19 mouse cellular contexts compared by ENCODE assay signal in genomic region chr2:167233771-167234170, GRCm38 (mm10). TPM values are rescaled to one million over a fixed set of nuclear protein-coding genes. Genes with fewer than 3 reads are reported as not detected.
DNase-seq lines count a peak whose midpoint lies in the region; ATAC-seq and TF ChIP-seq lines count a peak whose summit lies in the region.
"Had no signal": no experiment of that assay in that cellular context is flagged by ENCODE, and none has a peak within 500 bp of the region (broad histone marks: within the 10 kb centered on the region; RNA-seq: fewer than 3 reads in every experiment).

No protein-coding gene starts in this region.

- 18% methylated on average over 14 of the region's 14 CpGs for WGBS in kidney, postnatal 0 days
- WGBS in kidney, adult 2 months: 56% methylated on average over 14 of the region's 14 CpGs
- WGBS in embryonic facial prominence, embryonic 12.5 days: 32% methylated on average over 14 of the region's 14 CpGs
- WGBS in limb, embryonic 13.5 days: 10% methylated on average over 14 of the region's 14 CpGs
- WGBS in hindbrain, embryonic 14.5 days: 70% methylated on average over 14 of the region's 14 CpGs

- DNase-seq in gastrocnemius, adult 2 months: no peak
- no peak for DNase-seq in gastrocnemius, postnatal 4 days (ENCODE audit: low spot score in 2 of 2)
- DNase-seq in kidney, postnatal 0 days (ENCODE audit: low spot score): peak; percentile 49
- DNase-seq in kidney, adult 2 months: no peak
- no peak for DNase-seq in left cerebral cortex, adult 8-10 months (ENCODE audit: low spot score in 2 of 2)
- no peak for DNase-seq in hindbrain, embryonic 14.5 days (ENCODE audit: low spot score)
- DNase-seq: adrenal gland, postnatal 14 days; cerebellum, adult 2 months; gastrocnemius, postnatal 25 days; kidney, postnatal 14 days; left cerebral cortex, postnatal 4 days had no signal

- H3K9me3 ChIP-seq in kidney, postnatal 0 days (replicated peaks; ENCODE audit: low read length): no peaks in the 10 kb centered on the region
- no peaks in the 10 kb centered on the region for H3K9me3 ChIP-seq in embryonic facial prominence, embryonic 12.5 days
- no peaks in the 10 kb centered on the region for H3K9me3 ChIP-seq in limb, embryonic 13.5 days
- no peaks in the 10 kb centered on the region for H3K9me3 ChIP-seq in hindbrain, embryonic 14.5 days (ENCODE audit: control insufficient read depth, low read length)
- H3K9me3 ChIP-seq: heart, embryonic 15.5 days; hindbrain, embryonic 10.5 days; liver, embryonic 15.5 days; neural tube, embryonic 12.5 days had no signal

- H3K36me3 ChIP-seq in kidney, postnatal 0 days (ENCODE audit: insufficient read depth, low read length): no peaks in the 10 kb centered on the region
- H3K36me3 ChIP-seq in kidney, adult 2 months (ENCODE audit: control insufficient read depth, insufficient read depth, low read length): no peaks in the 10 kb centered on the region
- H3K36me3 ChIP-seq in embryonic facial prominence, embryonic 12.5 days: no peaks in the 10 kb centered on the region
- H3K36me3 ChIP-seq in limb, embryonic 13.5 days: no peaks in the 10 kb centered on the region
- no peaks in the 10 kb centered on the region for H3K36me3 ChIP-seq in hindbrain, embryonic 14.5 days (replicated peaks; ENCODE audit: control insufficient read depth, insufficient read depth)
- H3K36me3 ChIP-seq: heart, embryonic 15.5 days; hindbrain, embryonic 10.5 days; liver, embryonic 15.5 days; neural tube, embryonic 12.5 days had no signal

- TF ChIP-seq CTCF in gastrocnemius, adult 2 months (IDR thresholded peaks at IDR 0.05): no peak
- TF ChIP-seq CTCF in kidney, postnatal 0 days (IDR thresholded peaks at IDR 0.05; ENCODE audit: low read depth): no peak
- no peak for TF ChIP-seq CTCF in kidney, adult 2 months (conservative IDR thresholded peaks at IDR 0.05; ENCODE audit: insufficient read depth, insufficient read length, low read depth, low read length)

- peak overlapping the region; percentile 76 for H3K27ac ChIP-seq in gastrocnemius, adult 2 months
- H3K27ac ChIP-seq in kidney, postnatal 0 days: no peak overlapping the region
- no peak overlapping the region for H3K27ac ChIP-seq in kidney, adult 2 months (ENCODE audit: insufficient read depth, low read depth, low read length)
- 0 out of 2 replicates have a peak overlapping the region, but pooled peaks have one; percentile 61 for H3K27ac ChIP-seq in embryonic facial prominence, embryonic 12.5 days
- H3K27ac ChIP-seq in limb, embryonic 13.5 days: peak overlapping the region; percentile 28; the same call in 1 of the 2 replicates
- no peak overlapping the region for H3K27ac ChIP-seq in hindbrain, embryonic 14.5 days
- H3K27ac ChIP-seq: hindbrain, embryonic 10.5 days; liver, embryonic 15.5 days; neural tube, embryonic 12.5 days had no signal

- TF ChIP-seq POLR2A in kidney, adult 2 months (IDR thresholded peaks at IDR 0.05; ENCODE audit: low read depth, low read length): no peak

- no peak overlapping the region for H3K4me3 ChIP-seq in gastrocnemius, adult 2 months
- H3K4me3 ChIP-seq in kidney, postnatal 0 days (replicated peaks; ENCODE audit: low read depth, low read length): no peak overlapping the region
- no peak overlapping the region for H3K4me3 ChIP-seq in kidney, adult 2 months (ENCODE audit: insufficient read depth, low read depth, low read length)
- no peak overlapping the region for H3K4me3 ChIP-seq in embryonic facial prominence, embryonic 12.5 days
- no peak overlapping the region for H3K4me3 ChIP-seq in limb, embryonic 13.5 days
- no peak overlapping the region for H3K4me3 ChIP-seq in hindbrain, embryonic 14.5 days (replicated peaks; ENCODE audit: low read length)
- H3K4me3 ChIP-seq: heart, embryonic 15.5 days; hindbrain, embryonic 10.5 days; liver, embryonic 15.5 days; neural tube, embryonic 12.5 days had no signal

- H3K4me1 ChIP-seq in kidney, postnatal 0 days (replicated peaks; ENCODE audit: insufficient read depth, low read length): peaks cover 5% of the 10 kb centered on the region; the same call in 1 of the 2 replicates
- H3K4me1 ChIP-seq in kidney, adult 2 months (ENCODE audit: control insufficient read depth, insufficient read depth, low read length): peaks cover 4% of the 10 kb centered on the region; the same call in 1 of the 2 replicates
- peaks cover 33% of the 10 kb centered on the region for H3K4me1 ChIP-seq in embryonic facial prominence, embryonic 12.5 days
- H3K4me1 ChIP-seq in limb, embryonic 13.5 days: peaks cover 43% of the 10 kb centered on the region
- no peaks in the 10 kb centered on the region for H3K4me1 ChIP-seq in hindbrain, embryonic 14.5 days (replicated peaks; ENCODE audit: control insufficient read depth, insufficient read depth, low read length)
- H3K4me1 ChIP-seq: liver, embryonic 15.5 days; neural tube, embryonic 12.5 days had no signal

- H3K4me2 ChIP-seq in kidney, postnatal 0 days (ENCODE audit: low read length): no peak overlapping the region
- peak overlapping the region; percentile 33 for H3K4me2 ChIP-seq in embryonic facial prominence, embryonic 12.5 days (replicated peaks)
- peak overlapping the region; percentile 46 for H3K4me2 ChIP-seq in limb, embryonic 13.5 days (replicated peaks)
- no peak overlapping the region for H3K4me2 ChIP-seq in hindbrain, embryonic 14.5 days (replicated peaks)
- H3K4me2 ChIP-seq: heart, embryonic 15.5 days; liver, embryonic 15.5 days; neural tube, embryonic 12.5 days had no signal

- H3K27me3 ChIP-seq in kidney, postnatal 0 days (ENCODE audit: insufficient read depth, low read length): peaks cover 3% of the 10 kb centered on the region; the same call in 1 of the 2 replicates
- no peaks in the 10 kb centered on the region for H3K27me3 ChIP-seq in kidney, adult 2 months (replicated peaks; ENCODE audit: control insufficient read depth, insufficient read depth, low read length)
- H3K27me3 ChIP-seq in embryonic facial prominence, embryonic 12.5 days: peaks cover 4% of the 10 kb centered on the region; the same call in 1 of the 2 replicates
- peaks cover 5% of the 10 kb centered on the region; the same call in 1 of the 2 replicates for H3K27me3 ChIP-seq in limb, embryonic 13.5 days
- 0 out of 2 replicates have a peak, but pooled peaks cover 5% of the 10 kb centered on the region for H3K27me3 ChIP-seq in hindbrain, embryonic 14.5 days (ENCODE audit: control insufficient read depth, insufficient read depth, low read length)
- H3K27me3 ChIP-seq: neural tube, embryonic 12.5 days had no signal

- ATAC-seq in kidney, postnatal 0 days (replicated peaks; ENCODE audit: low FRiP score, low read depth): no peak
- no peak for ATAC-seq in embryonic facial prominence, embryonic 12.5 days (ENCODE audit: insufficient number of reproducible peaks, insufficient read depth, low FRiP score, low TSS enrichment)
- no peak for ATAC-seq in limb, embryonic 13.5 days (ENCODE audit: low FRiP score, low read depth)
- no peak for ATAC-seq in hindbrain, embryonic 14.5 days (ENCODE audit: low FRiP score)

- H3K9ac ChIP-seq in kidney, postnatal 0 days (ENCODE audit: low read depth, low read length): no peak overlapping the region
- H3K9ac ChIP-seq in embryonic facial prominence, embryonic 12.5 days: no peak overlapping the region
- peak overlapping the region; percentile 45 for H3K9ac ChIP-seq in limb, embryonic 13.5 days
- no peak overlapping the region for H3K9ac ChIP-seq in hindbrain, embryonic 14.5 days
- H3K9ac ChIP-seq: heart, embryonic 15.5 days; liver, embryonic 15.5 days; neural tube, embryonic 12.5 days had no signal

- intact Hi-C loops in gastrocnemius, adult 2 months (cut with DNase I): no loop called here

RNA-seq across cellular contexts. Expression of gene Ptgis, which starts 6.6 kb away (rescaled TPM):
- total RNA-seq in gastrocnemius, adult 2 months (2021): 1 to 10 TPM; 1.7 to 5.2 TPM
- total RNA-seq in gastrocnemius, postnatal 4 days (2021): 10 to 100 TPM; 26.8 to 27.1 TPM
- polyA plus RNA-seq in kidney, postnatal 0 days (2015; fragmentation: Nextera tagmentation; extraction: Ambion mirVana): 17.7 and 18.7 TPM in 2 replicates
- polyA plus RNA-seq in kidney, adult 2 months (2012; rRNA removed): 8.3 and 11.2 TPM in 2 replicates
- 17.7 and 19.1 TPM in 2 replicates for polyA plus RNA-seq in embryonic facial prominence, embryonic 12.5 days (2016; fragmentation: Nextera tagmentation; extraction: Ambion mirVana)
- polyA plus RNA-seq in limb, embryonic 13.5 days (2015; fragmentation: Nextera tagmentation; extraction: Ambion mirVana): 27.2 and 30.5 TPM in 2 replicates
- 1 to 10 TPM; 1.3 to 2.6 (median 2.1) TPM for total RNA-seq in left cerebral cortex, adult 8-10 months (2022)
- 3.8 and 4.9 TPM in 2 replicates for polyA plus RNA-seq in hindbrain, embryonic 14.5 days (2014; fragmentation: Nextera tagmentation; extraction: Ambion mirVana)
- total RNA-seq: common myeloid progenitor, adult 5-6 weeks; megakaryocyte-erythroid progenitor cell, adult 5-6 weeks had no signal

RNA-seq across cellular contexts. Expression of gene Kcnb1, which starts 43.8 kb away (rescaled TPM):
- 10 to 100 TPM; 16.1 to 20.7 TPM for total RNA-seq in gastrocnemius, adult 2 months (2021)
- total RNA-seq in gastrocnemius, postnatal 4 days (2021): 10 to 100 TPM; 38.0 to 42.7 TPM
- 1.3 and 1.4 TPM in 2 replicates for polyA plus RNA-seq in kidney, postnatal 0 days (2015; fragmentation: Nextera tagmentation; extraction: Ambion mirVana)
- polyA plus RNA-seq in kidney, adult 2 months (2012; rRNA removed): 2.9 and 4.0 TPM in 2 replicates
- polyA plus RNA-seq in embryonic facial prominence, embryonic 12.5 days (2016; fragmentation: Nextera tagmentation; extraction: Ambion mirVana): 0.93 and 1.3 TPM in 2 replicates
- polyA plus RNA-seq in limb, embryonic 13.5 days (2015; fragmentation: Nextera tagmentation; extraction: Ambion mirVana): 0.84 and 1.0 TPM in 2 replicates
- total RNA-seq in left cerebral cortex, adult 8-10 months (2022): 100 to 1,000 TPM; 158 to 198 (median 179) TPM
- polyA plus RNA-seq in hindbrain, embryonic 14.5 days (2014; fragmentation: Nextera tagmentation; extraction: Ambion mirVana): 3.5 and 3.9 TPM in 2 replicates

Comparison
In these comparisons a context has a peak if more than half of its experiments do, and no peak if none do; other contexts are left out.
1. H3K27ac ChIP-seq: peak in gastrocnemius, adult 2 months (single experiment), embryonic facial prominence, embryonic 12.5 days (single experiment) and limb, embryonic 13.5 days (single experiment); none in kidney, postnatal 0 days (single experiment), kidney, adult 2 months (single experiment) and hindbrain, embryonic 14.5 days (single experiment).
2. H3K4me2 ChIP-seq: peak in embryonic facial prominence, embryonic 12.5 days (single experiment) and limb, embryonic 13.5 days (single experiment); none in kidney, postnatal 0 days (single experiment) and hindbrain, embryonic 14.5 days (single experiment).